Mouse (Mus musculus) C2C12 (cell line): ENCODE measurements at regions not wholly inside any gene's neighbourhood (a gene's known extent, or its start where the extent isn't known, plus 50 kb on each side); places are given as distances from the start of the nearest gene placed in this dataset.

Source experiments
- CEBPB ChIP-seq: IDR thresholded peaks from one replicate; pipeline ENCODE4 v1.6.1; 2011; ENCODE audit warnings: low read depth, mild to moderate bottlenecking, control low read depth, moderate library complexity
- CTCF ChIP-seq: IDR thresholded peaks from one replicate; pipeline ENCODE4 v1.5.1; 2011; ENCODE audit not compliant: control insufficient read depth, insufficient read depth, insufficient read length
- MAX ChIP-seq: IDR thresholded peaks from one replicate; pipeline ENCODE4 v1.6.1; 2011; ENCODE audit warnings: mild to moderate bottlenecking, control low read depth

DNA sequence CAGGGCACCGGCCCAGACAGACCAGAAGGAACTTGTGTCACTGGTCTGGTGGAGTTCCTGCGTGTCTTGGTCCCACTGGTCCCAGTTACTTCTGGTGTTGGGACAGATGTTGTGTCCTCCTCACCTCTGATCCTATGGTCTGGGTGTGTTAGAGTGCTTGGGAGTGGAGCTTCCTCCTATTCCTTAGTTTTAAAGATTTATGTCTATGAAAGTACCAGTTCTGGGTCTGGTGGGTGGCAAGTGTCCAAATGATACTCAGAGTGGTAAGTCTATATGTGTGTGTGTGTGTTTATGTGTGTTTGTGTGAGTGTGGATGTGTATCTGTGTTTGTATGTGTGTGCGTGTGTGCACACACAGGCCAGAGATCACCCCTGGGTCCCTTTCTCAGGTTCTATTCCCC is 79.9 kb upstream of the Tpm1 start:
- TF ChIP-seq MAX: no peak
- no peak for TF ChIP-seq CEBPB
- no peak for TF ChIP-seq CTCF
